Mouse (Mus musculus) adrenal gland, postnatal 25 days (tissue): ENCODE data around the gene Mettl27. TPM values are rescaled to one million over a fixed set of nuclear protein-coding genes. Genes with fewer than 3 reads are reported as not detected.
"Not testable (repeated sequence)": the region's sequence is repeated elsewhere in the genome, so short reads cannot be mapped to it uniquely, and the experiment has no call there.

Source experiments
- DNase-seq: peaks from one replicate; pipeline ENCODE4 v3.0.0; 2021; ENCODE audit warnings: mixed read lengths
- total RNA-seq: library from RNA; stranded (reverse); gene quantifications from 2 replicates; pipeline ENCODE4 v1.2.3, GENCODE M21; 2021

Mettl27 gene
- total RNA-seq, 1 experiment from 2014 or later: 39.9 TPM

- DNase-seq: no peak
These were observed 19.1 kb downstream of the Mettl27 start for GRCm38 (mm10) chr5:134951053-134951884.

- DNase-seq: no peak
These were observed 23.3 kb downstream of the Mettl27 start for GRCm38 (mm10) chr5:134955491-134955890.

GRCm38 (mm10) chr5:134959114-134959513 is 26.9 kb downstream of the Mettl27 start:
- DNase-seq: peak; percentile 63

GRCm38 (mm10) chr5:134960430-134960829 is 28.3 kb downstream of the Mettl27 start:
- DNase-seq: no peak

- DNase-seq: no peak
These were observed 29.4 kb downstream of the Mettl27 start for GRCm38 (mm10) chr5:134961519-134961918.

GRCm38 (mm10) chr5:134963546-134963945 is 31.4 kb downstream of the Mettl27 start:
- DNase-seq: no peak

- DNase-seq: not testable (repeated sequence)
These were observed 32.5 kb downstream of the Mettl27 start for GRCm38 (mm10) chr5:134964655-134965054.

- DNase-seq: peak; percentile 63
These were observed 33.3 kb downstream of the Mettl27 start for GRCm38 (mm10) chr5:134965473-134965851.

- DNase-seq: peak; percentile 49
These were observed 34.0 kb downstream of the Mettl27 start for GRCm38 (mm10) chr5:134965852-134966821.

GRCm38 (mm10) chr5:134967164-134967944 is 35.2 kb downstream of the Mettl27 start:
- no peak for DNase-seq

GRCm38 (mm10) chr5:134970671-134971070 is 38.5 kb downstream of the Mettl27 start:
- no peak for DNase-seq

GRCm38 (mm10) chr5:134973081-134973480 is 40.9 kb downstream of the Mettl27 start:
- DNase-seq: no peak

- no peak for DNase-seq
These were observed 41.4 kb downstream of the Mettl27 start for GRCm38 (mm10) chr5:134973526-134973925.

GRCm38 (mm10) chr5:134974294-134974693 is 42.1 kb downstream of the Mettl27 start:
- DNase-seq: no peak

- DNase-seq: no peak
These were observed 42.8 kb downstream of the Mettl27 start for GRCm38 (mm10) chr5:134974921-134975320.

GRCm38 (mm10) chr5:134976164-134976563 is 44.0 kb downstream of the Mettl27 start:
- no peak for DNase-seq

- DNase-seq: no peak
These were observed 44.5 kb downstream of the Mettl27 start for GRCm38 (mm10) chr5:134976577-134977250.

GRCm38 (mm10) chr5:134977837-134978236 is 45.7 kb downstream of the Mettl27 start:
- no peak for DNase-seq

GRCm38 (mm10) chr5:134981149-134981548 is 49.0 kb downstream of the Mettl27 start:
- no peak for DNase-seq

- DNase-seq: no peak
These were observed 50.9 kb downstream of the Mettl27 start for GRCm38 (mm10) chr5:134983111-134983510.

- DNase-seq: no peak
These were observed 51.6 kb downstream of the Mettl27 start for GRCm38 (mm10) chr5:134983771-134984170.
